Mouse (Mus musculus) cerebellum, postnatal 25 days (tissue): Measurements from ENCODE around the gene Phactr1.
A peak's percentile ranks its signal among the peaks of the same experiment; 100 is the strongest.

Source experiments
- DNase-seq, 2 experiments: peaks; one replicate each; pipeline ENCODE4 v3.0.0; 2021; ENCODE audit warnings: mixed read lengths in 2 of 2

Phactr1 gene

DNA sequence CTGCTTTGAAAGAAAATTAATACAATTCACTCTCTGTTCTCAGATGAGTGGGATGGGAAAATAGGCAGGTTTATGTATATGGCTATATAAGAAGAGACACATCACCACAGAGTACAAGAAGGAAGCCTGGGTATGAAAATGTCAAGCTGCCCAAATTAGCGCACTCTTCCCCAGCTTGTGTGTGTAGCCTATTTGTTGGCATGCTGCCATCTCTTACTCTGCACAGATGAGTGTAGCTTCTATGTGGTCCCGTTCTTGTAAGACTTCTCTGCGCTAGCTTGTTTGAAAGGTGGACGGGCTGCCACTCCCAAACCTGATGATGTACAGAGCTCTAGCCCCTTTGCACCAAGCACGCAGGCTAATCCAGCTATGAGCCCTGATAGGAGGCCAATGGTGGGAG is 78.7 kb downstream of the Phactr1 start:
- DNase-seq, result peak in 1 of 2 experiments; percentile 16

DNA sequence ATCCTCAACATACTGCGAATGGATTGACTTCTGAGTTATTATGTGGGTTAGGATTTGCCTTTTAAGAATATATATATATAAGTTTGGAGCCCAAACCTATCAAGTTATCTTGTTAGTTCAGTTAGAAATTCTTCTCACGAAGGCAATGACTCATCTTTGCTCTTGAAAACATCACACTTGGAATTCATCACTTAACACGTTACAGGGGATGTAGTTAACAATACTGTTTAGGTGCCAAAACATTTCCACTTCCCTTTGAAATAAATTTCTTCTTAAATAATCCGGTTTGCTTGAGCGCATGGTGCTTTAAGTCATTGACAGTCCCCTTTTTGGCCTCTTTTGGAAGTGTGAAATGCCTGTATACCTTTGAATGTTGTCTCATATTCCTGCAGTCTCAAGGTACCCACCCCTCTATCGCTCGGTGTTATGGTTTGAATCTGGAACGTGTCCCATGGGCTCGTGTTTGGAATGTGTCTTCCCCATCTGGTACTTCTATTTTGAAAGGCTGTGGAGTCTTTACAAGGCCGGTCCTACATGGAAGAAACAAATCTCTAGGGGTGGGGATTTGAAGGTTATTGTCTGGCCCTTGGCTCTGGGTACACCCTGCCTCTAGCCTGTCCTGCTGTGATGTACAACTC is 80.6 kb downstream of the Phactr1 start:
- DNase-seq, result no peak

DNA sequence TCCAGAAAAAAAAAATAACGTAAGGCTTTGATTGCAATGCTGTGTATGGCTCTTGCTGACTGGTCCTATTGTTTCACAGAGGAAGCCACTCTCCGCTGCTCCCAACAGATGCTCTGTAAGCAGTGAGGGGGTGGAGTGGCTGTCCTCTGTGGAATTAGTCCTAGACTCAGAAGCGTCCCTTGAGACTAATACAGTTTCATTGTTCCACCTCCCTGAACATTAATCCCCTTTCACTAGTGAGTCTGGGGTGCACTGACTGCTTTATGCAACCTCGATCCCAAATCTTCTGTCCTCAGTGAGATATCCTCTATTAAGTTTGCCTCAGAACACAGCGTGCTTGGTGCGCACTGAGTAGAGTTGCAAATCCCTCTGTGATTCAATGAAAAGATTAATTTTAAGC is 91.9 kb downstream of the Phactr1 start:
- DNase-seq, result no peak

DNA sequence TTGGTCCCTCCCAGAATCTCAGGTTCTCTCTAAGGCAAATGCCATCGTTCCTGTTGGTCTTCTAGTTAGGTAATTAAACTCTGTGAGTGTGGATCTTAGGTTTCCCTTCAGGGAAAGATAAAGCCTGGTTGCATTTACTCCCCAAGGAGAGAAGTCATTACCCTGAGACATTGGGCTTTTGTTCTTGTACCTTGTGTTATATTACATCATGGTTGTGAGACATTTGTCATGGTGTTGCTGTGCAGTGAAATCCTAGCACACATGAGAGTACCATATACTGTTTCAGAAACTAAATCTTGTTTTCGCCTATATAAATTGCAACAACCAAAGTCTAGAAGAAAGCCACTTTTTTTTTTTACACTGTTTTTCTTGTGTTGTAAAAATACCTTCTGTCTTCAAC is 93.6 kb downstream of the Phactr1 start:
- DNase-seq, result no peak

DNA sequence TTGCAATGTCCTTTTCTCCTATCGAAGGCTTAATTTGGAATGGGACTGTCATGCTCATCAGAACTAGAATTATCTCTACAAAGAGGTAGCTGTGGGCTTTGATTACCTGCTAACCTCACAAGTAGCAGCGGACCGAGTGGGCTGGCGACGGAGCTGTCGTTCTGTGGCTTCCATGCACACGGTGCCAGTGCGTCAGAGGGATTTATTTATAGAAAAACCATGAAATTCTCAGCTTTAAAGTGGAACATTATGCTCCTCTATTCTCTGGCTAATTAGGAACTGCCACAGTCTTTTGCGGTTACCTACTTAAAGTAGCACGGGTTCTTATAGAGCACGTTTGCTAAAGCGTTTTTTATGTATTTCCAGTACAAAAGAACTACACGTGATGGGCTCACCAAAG is 101.7 kb downstream of the Phactr1 start:
- no peak for DNase-seq

GRCm38 (mm10) chr13:42789221-42789620 is 108.8 kb downstream of the Phactr1 start:
- peak in 1 of 2 experiments; percentile 23 for DNase-seq

DNA sequence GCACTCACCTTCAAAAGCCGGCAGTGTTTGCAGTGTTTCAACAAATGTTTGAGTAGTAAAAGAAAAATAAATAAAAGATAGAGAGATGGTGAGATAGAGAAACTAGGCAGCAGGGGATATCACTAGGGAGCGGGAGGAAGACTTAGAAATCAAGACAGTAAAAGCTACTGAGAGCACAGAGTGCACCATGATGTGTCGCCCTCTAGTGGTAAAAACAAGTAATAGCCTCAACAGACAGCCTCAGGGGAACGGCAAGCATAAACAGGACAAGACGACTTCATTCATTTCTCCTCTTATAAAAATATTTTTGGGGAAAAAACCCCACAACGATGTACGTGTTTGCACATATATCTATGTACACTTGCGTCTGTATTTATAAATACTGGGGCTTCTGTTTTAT is 111.9 kb downstream of the Phactr1 start:
- no peak for DNase-seq

- DNase-seq, result peak; percentile 13 to 26
Observed at GRCm38 (mm10) chr13:42800523-42800922, 120.1 kb downstream of the Phactr1 start.

DNA sequence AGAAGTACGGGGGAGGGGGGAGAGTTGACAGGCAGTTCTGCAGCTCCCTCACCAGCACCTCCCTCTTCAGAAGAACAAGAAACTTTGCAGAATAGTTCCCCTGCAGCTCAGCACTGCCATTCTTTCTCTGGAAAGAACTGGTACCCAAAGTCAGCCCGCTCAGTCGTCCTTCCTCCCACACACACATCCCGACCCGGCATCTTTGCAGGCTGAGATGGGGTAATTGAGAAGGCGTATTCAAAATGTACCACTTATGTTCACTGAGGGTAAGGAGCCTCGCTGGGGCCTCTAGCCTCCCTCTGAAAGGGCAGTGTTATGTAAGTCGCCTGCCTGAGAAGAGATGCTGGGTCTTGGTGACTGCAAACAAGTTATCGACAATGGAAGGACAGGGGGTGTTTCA is 123.9 kb downstream of the Phactr1 start:
- DNase-seq, result no peak

- peak; percentile 24 to 60 for DNase-seq
Observed at GRCm38 (mm10) chr13:42812762-42813161, 132.3 kb downstream of the Phactr1 start.

DNA sequence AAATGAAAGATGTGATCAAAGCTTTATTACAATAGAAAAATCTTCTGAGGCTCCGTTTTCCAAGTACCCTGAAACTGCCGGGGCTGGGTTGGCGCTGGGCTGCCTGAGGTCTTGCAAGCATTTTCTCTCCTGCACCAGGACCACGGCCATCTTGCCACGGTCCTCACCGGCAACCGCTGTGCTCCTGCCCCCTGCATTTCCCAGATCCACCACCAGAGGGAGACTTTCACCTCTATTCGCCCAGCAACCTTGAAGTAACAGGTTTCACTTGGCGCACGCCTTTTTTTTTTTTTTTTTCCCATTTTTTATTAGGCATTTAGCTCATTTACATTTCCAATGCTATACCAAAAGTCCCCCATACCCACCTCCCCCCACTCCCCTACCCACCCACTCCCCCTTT is 138.0 kb downstream of the Phactr1 start:
- peak; percentile 66 to 80 for DNase-seq

- no peak for DNase-seq
Observed at GRCm38 (mm10) chr13:42820513-42820912, 140.1 kb downstream of the Phactr1 start.

DNA sequence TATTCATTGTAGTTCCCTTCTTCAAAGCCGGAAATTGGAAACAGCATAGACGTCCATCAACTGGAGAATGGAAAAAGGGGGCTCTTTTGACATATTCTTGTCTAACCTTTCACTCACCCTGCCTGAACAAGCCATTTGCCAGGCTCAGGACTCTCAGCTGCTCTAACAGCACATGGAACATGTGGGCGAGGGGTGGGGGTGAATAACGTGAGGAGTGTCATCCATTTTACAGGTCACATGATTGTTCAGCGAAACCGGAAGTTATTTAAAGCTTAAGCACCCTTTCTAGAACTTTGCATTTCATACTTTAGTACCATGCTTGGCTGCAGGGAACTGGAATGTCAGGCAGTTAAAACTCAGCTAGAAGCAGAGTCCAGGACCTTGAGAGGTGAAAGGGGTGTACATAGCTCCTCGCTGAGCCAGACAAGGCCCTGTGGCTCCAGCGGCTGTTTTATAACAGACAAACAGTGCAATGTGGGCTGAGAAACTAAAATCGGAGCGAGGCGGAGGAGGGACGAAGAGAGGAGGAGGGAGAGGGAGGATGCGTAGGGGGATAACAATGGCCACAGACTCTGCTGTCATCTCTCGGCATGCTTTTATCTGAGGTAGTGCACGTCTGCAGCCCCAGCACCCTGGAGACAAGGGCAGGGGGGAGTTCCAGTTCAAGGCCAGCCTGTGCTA is 141.1 kb downstream of the Phactr1 start:
- no peak for DNase-seq

DNA sequence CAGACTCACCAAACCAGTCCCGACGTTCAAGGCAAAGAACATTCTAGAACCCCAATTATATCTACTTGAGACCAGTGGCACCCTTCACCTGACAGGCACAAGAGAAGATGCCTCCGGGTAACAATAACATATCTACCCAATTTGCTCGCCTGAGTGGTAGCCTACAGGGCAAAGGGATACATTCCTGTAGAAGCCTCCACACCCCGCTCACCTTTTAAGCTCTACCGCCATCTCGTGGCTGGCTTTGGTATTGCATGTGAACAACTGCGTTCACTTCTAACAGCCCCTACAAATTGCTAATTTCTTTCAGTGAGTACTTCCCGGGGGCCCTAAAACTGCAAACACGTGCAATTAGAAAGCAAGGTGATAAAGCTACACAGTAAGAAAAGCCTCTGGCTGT is 142.1 kb downstream of the Phactr1 start:
- peak; percentile 89 to 93 for DNase-seq

DNA sequence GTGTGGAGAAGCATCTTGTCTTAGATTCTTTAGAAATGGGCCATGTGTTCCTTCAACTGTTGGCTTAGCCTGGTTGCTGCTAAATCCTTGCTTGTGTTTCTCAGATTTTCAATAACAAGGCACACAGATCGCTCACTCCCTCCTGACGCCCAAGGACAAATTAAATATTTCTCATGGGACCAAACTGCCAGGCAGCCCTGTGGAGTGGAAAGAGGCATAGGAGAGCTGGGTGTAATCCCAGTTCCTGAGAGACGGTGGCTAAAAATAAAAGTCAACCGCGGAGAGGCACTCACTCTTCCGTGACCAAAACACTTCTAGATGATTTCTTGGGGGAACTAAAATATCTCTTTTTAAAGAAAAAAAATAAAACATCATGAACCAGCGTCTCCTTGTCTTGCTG is 143.5 kb downstream of the Phactr1 start:
- DNase-seq, result no peak

GRCm38 (mm10) chr13:42826602-42827001 is 146.2 kb downstream of the Phactr1 start:
- DNase-seq, result peak; percentile 67 to 82

DNA sequence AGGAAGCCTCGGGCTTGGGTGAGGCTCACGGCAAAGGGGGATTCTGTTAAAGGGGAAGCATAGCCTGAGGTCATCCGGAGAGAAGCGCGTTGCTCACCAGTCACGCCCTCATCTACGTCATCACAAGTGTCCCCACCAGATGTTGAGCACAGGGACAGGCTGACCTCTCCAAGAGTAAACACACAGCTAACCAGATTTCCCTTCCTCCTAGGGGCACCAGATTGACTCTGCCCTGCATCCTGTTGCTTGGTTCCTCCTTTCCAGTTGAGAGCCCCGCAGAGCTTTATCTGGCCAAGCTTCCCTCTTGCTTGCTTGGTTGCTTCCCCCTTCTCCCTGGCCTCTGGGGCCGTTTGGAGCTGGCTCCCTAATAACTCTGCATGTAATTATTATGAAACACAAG is 148.6 kb downstream of the Phactr1 start:
- no peak for DNase-seq

DNA sequence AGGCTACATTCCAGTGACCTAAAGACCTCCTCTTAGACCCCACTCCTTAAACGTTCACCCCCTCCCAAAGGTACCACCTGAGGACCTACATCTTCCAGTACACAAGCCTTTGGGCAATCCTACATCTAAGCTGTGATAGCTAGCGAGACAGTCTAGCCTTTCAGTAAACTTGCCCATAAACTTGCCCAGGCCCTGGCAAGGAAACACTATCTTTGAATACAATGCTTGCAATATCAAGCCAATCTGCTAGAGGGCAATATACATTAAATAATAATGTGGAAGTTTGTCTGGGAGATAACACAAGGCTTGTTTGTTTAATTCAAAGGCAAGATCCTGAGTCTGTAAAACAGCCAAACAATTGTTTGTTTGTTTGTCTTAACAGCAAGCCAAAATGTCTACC is 155.0 kb downstream of the Phactr1 start:
- DNase-seq, result peak; percentile 12 to 27

- no peak for DNase-seq
Observed at GRCm38 (mm10) chr13:42839358-42839757, 158.9 kb downstream of the Phactr1 start.

GRCm38 (mm10) chr13:42852086-42852485 is 171.7 kb downstream of the Phactr1 start:
- DNase-seq, result no peak

- DNase-seq, result no peak
Observed at GRCm38 (mm10) chr13:42853900-42854595, 173.6 kb downstream of the Phactr1 start.

- peak; percentile 57 to 66 for DNase-seq
Observed at GRCm38 (mm10) chr13:42866162-42866941, 185.9 kb downstream of the Phactr1 start.

- DNase-seq, result peak; percentile 30 to 37
Observed at GRCm38 (mm10) chr13:42867026-42867425, 186.6 kb downstream of the Phactr1 start.
